Mouse (Mus musculus): ENCODE results near the gene Tdrd3.

DNA sequence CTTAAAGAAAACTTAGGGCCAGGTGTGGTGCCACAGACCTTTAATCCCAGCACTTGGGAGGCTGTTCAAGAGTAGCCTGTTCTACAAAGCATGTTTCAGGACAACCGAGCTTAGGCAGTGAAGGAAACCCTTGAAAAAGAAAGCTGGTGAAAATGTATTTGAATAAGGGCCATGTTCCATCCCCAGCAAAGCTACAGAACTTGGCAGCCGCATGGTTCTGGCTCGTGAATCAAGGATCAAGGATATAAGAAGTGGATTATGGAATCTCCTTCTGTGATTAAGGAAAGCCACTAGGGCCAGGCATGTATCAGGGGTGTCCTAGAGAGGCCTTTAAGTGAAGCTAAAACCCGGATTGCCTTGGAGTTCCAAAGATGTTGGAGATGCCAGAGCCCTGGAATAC, 18.9 kb downstream of the Tdrd3 start:
- TF ChIP-seq MYOG (IDR thresholded peaks at IDR 0.05; ENCODE audit: control insufficient read depth, extremely low read depth, insufficient read length) (no peak), CTCF (IDR thresholded peaks at IDR 0.05; ENCODE audit: control insufficient read depth, insufficient read depth, insufficient read length) (no peak)

Data from C2C12 (cell line).